Mouse (Mus musculus) intestine, embryonic 14.5 days (tissue): ENCODE measurements at regions not wholly inside any gene's neighbourhood (a gene's known extent, or its start where the extent isn't known, plus 50 kb on each side); places are given as distances from the start of the nearest gene placed in this dataset.
"Not testable (repeated sequence)": the region's sequence is repeated elsewhere in the genome, so short reads cannot be mapped to it uniquely, and the experiment has no call there.

Source experiments
- ATAC-seq: fragments of 200-750 bp; cut with Nextera tagmentation; replicated peaks from 2 replicates; pipeline ENCODE4 v1.8.0; 2017; ENCODE audit warnings: low read depth, moderate number of reproducible peaks, moderate TSS enrichment, moderate library complexity; ENCODE audit not compliant: low FRiP score, low TSS enrichment
- DNase-seq: peaks from one replicate; pipeline ENCODE4 v3.0.0-alpha.2; 2018; ENCODE audit warnings: low spot score
- H3K27ac ChIP-seq: fragments of 300-500 bp; sonication (generic); 2 replicates; pipeline ENCODE4 v1.5.1; 2014; ENCODE audit warnings: low read depth, mild to moderate bottlenecking, control low read depth
- H3K27me3 ChIP-seq: fragments of 300-500 bp; sonication (generic); replicated peaks from 2 replicates; pipeline ENCODE4 v1.6.1; 2014; ENCODE audit warnings: low read length, control low read depth; ENCODE audit not compliant: control insufficient read depth, insufficient read depth
- H3K36me3 ChIP-seq: fragments of 300-500 bp; sonication (generic); 2 replicates; pipeline ENCODE4 v1.6.1; 2014; ENCODE audit warnings: low read length, control low read depth; ENCODE audit not compliant: control insufficient read depth, insufficient read depth
- H3K4me1 ChIP-seq: fragments of 300-500 bp; sonication (generic); replicated peaks from 2 replicates; pipeline ENCODE4 v1.6.1; 2014; ENCODE audit warnings: low read length, control low read depth, mixed read lengths; ENCODE audit not compliant: control insufficient read depth, insufficient read depth
- H3K4me2 ChIP-seq: fragments of 300-500 bp; sonication (generic); 2 replicates; pipeline ENCODE4 v1.6.1; 2014; ENCODE audit warnings: low read length
- H3K4me3 ChIP-seq: fragments of 300-500 bp; sonication (generic); 2 replicates; pipeline ENCODE4 v1.5.1; 2014; ENCODE audit warnings: low read depth, low read length, control low read depth, mixed read lengths
- H3K9ac ChIP-seq: fragments of 300-500 bp; sonication (generic); 2 replicates; pipeline ENCODE4 v1.6.1; 2014; ENCODE audit warnings: mild to moderate bottlenecking, low read length
- H3K9me3 ChIP-seq: fragments of 300-500 bp; sonication (generic); 2 replicates; pipeline ENCODE4 v1.6.1; 2016; ENCODE audit warnings: low read length, control low read depth; ENCODE audit not compliant: control insufficient read depth
- WGBS: fragments of 180-500 bp; shearing (Covaris S2); extraction: QIAGEN DNeasy Blood & Tissue Kit; methylation state at CpG from one replicate; pipeline ENCODE4 v1.1.7; 2014; 5-methylcytosine and 5-hydroxymethylcytosine counted together

DNA sequence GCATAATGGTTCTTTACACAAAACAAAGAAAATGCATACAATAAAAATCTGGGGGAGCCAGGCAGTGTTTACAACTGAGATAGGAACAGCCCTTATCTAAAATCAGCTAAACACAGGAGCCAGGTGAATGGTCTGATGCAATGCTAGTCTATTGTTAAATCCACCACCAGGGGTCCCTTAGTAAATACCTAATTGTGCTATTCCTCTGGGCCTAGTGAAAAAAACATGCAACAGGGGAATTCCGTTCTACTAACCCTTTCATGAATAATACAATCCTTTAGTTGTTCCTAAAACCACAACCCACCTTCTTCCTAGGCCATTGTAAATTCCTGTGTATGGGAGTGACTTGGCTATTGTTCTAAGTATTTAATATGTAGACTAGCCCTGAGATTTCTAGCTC lies 1486.2 kb downstream of the Zfp704 start:
- H3K27ac ChIP-seq, H3K9ac ChIP-seq, DNase-seq, H3K4me2 ChIP-seq, H3K27me3 ChIP-seq, H3K4me3 ChIP-seq, ATAC-seq, H3K4me1 ChIP-seq, H3K9me3 ChIP-seq, H3K36me3 ChIP-seq: not testable (repeated sequence)
- WGBS = 64% methylated on average over 1 of the region's 1 CpGs

DNA sequence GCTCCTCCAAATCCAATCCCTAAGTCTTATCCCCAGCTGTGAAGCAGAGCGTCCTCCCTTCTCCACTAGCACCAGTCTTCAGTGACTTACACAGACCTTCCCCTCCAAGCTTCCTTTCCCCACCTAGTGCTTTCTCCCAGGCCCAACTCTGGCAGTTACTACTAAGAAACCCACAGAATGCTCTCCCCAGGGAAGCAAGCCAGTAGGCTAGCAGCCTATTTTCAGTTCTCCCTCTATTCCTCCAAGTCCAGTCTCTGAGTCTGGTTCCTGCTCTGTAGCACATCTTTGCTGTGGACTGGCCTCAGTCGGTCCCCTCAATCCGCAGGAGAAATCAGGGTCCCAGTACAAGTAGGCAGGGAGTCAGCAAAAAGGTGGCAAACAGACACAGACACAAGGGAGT lies 1486.7 kb downstream of the Zfp704 start:
- no peaks in the 10 kb centered on the region for H3K36me3 ChIP-seq
- no peak overlapping the region for H3K27ac ChIP-seq
- no peak overlapping the region for H3K4me3 ChIP-seq
- no peaks in the 10 kb centered on the region for H3K9me3 ChIP-seq
- H3K4me1 ChIP-seq = no peaks in the 10 kb centered on the region
- H3K27me3 ChIP-seq = no peaks in the 10 kb centered on the region
- H3K4me2 ChIP-seq = no peak overlapping the region
- no peak for ATAC-seq
- WGBS = 73% methylated on average over 3 of the region's 3 CpGs
- DNase-seq = no peak
- H3K9ac ChIP-seq = no peak overlapping the region

DNA sequence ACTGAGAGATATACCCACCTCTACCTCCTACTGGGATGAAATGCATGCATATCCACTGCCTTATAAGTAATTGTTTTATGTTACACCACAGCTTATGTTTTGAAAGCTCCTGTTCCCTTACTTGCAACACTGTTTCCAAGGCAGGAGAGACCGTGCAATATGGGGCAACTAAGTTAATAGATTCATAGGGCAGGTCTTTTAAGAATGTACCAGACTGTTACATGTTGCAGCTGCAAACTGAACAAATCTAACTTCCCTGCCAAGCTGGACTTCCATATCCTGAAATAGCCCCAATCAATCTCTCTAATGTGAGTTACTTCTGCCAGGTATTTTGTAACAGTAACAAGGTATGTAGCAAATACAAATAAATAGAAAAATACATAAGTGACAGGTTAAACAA lies 1478.0 kb upstream of the 1700008P02Rik start:
- WGBS = 73% methylated on average over 1 of the region's 1 CpGs
- Histone ChIP-seq H3K4me1 (no peaks in the 10 kb centered on the region), H3K36me3 (no peaks in the 10 kb centered on the region), H3K4me2 (no peak overlapping the region), H3K27ac (no peak overlapping the region), H3K9me3 (no peaks in the 10 kb centered on the region), H3K27me3 (no peaks in the 10 kb centered on the region), H3K9ac (no peak overlapping the region), H3K4me3 (no peak overlapping the region)
- no peak for ATAC-seq
- no peak for DNase-seq

DNA sequence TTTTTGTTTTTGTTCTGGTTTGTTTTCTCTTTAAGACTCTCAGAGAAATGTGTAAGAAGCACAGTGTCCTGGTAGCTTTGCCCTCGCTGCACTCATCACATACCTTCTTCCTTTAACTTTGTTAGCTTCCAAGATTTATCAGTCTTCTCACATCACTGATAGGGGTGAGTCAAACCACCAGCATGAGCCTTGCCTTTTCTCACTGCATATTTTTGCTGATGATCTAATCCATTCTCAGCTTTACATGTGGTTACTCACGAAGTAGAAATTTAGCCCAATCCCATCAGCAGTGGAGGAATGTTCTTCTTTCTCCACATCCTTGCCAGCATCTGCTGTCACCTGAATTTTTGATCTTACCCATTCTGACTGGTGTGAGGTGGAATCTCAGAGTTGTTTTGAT lies 1464.5 kb upstream of the 1700008P02Rik start:
- Histone ChIP-seq H3K9me3 (no peaks in the 10 kb centered on the region), H3K4me2 (no peak overlapping the region), H3K36me3 (no peaks in the 10 kb centered on the region), H3K9ac (no peak overlapping the region), H3K4me1 (no peaks in the 10 kb centered on the region), H3K27ac (no peak overlapping the region), H3K4me3 (no peak overlapping the region), H3K27me3 (no peaks in the 10 kb centered on the region)
- no peak for DNase-seq
- 68% methylated on average over 2 of the region's 2 CpGs for WGBS
- ATAC-seq = no peak

DNA sequence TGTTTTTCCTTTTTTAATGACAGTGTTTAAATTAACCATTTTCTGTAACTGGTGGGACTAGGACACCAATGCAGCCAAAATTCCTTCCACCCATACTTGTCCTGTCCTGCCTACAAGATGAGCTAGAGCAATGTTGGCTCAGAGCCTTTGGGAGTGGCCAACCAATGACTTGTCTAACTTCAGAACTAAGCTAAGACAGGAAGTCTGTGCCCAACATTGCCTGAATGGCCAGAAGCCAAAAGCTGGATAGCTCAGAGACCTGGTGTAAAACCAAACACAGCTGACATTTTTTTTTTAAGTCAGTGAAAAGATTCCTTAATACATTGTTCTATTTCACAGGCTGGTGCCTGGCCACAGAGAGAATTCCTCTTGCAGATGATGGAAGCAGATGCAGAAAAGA lies 1433.5 kb upstream of the 1700008P02Rik start:
- ATAC-seq = no peak

DNA sequence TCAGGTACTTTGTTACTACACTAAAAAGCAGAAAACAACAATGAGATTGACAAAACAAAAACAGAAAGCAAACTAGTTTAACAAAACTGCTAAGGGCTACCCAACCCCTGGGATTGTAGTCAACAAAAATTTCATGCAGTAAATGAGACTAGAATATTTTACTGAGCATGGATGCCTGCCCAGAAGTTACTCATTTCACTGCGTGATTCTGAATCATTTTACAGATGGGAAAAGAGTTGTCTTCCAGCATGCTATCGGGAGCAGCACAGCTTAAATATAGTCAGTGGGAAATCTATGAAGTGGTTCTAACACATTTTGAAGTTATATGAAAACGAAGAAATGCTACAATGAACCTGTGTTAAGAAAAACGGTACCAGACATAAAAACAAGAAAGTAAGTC lies 1430.9 kb upstream of the 1700008P02Rik start:
- 86% methylated on average over 4 of the region's 4 CpGs for WGBS
- H3K9ac ChIP-seq = no peak overlapping the region

More for the DNA sequence above, 1433.5 kb upstream of the 1700008P02Rik start:
- Histone ChIP-seq H3K36me3 (no peaks in the 10 kb centered on the region), H3K9me3 (no peaks in the 10 kb centered on the region), H3K4me3 (no peak overlapping the region), H3K4me1 (no peaks in the 10 kb centered on the region), H3K27me3 (no peaks in the 10 kb centered on the region), H3K4me2 (no peak overlapping the region), H3K27ac (no peak overlapping the region), H3K9ac (no peak overlapping the region)
- no peak for DNase-seq

DNA sequence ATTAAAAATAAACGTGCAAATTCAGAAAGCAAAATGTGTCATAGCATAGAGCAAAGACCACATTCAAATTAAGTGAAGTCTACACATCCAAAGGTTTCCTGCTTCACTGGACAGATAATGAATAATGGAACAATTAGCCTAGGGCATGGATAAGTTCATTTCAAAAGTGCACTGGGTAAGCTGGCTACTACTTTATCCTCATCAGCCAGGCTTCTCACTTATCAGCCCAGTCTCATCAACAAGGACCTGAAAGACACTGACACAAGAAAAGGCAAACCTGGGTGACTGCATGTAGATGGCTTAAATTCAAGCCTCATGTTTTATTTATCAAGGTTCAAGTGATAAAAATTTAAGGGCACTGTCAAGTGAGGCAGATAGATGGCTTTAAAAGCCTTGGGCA lies 1429.5 kb upstream of the 1700008P02Rik start:
- Histone ChIP-seq H3K4me1 (no peaks in the 10 kb centered on the region), H3K9ac (no peak overlapping the region), H3K4me2 (no peak overlapping the region), H3K27ac (no peak overlapping the region), H3K4me3 (no peak overlapping the region), H3K36me3 (no peaks in the 10 kb centered on the region), H3K27me3 (no peaks in the 10 kb centered on the region), H3K9me3 (no peaks in the 10 kb centered on the region)
- WGBS = 80% methylated on average over 1 of the region's 1 CpGs
- no peak for DNase-seq
- ATAC-seq = no peak

More for the DNA sequence above, 1430.9 kb upstream of the 1700008P02Rik start:
- H3K9me3 ChIP-seq = no peaks in the 10 kb centered on the region
- no peaks in the 10 kb centered on the region for H3K27me3 ChIP-seq
- H3K4me1 ChIP-seq = no peaks in the 10 kb centered on the region
- H3K4me3 ChIP-seq = no peak overlapping the region
- DNase-seq = no peak
- no peak overlapping the region for H3K4me2 ChIP-seq
- no peak for ATAC-seq
- no peak overlapping the region for H3K27ac ChIP-seq
- no peaks in the 10 kb centered on the region for H3K36me3 ChIP-seq

DNA sequence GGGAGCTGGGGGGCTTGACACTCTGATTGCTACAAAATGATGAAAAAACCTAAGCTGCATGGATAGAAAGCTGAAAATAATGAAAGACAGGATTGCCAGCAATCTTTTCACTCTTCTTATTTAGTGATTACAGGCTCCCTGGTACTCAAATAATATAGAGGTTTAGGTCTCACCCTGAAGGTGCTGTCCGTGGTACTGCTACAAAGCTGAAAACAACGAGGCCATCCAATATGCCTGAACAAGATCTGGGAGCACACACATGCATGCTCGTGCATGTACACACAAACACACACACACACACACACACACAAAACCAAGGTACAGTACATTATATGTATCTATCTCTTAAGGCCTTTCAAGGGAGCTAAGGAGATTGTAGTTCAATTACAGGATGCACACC lies 1426.1 kb upstream of the 1700008P02Rik start:
- Histone ChIP-seq H3K9ac (no peak overlapping the region), H3K9me3 (no peaks in the 10 kb centered on the region), H3K36me3 (no peaks in the 10 kb centered on the region), H3K4me2 (no peak overlapping the region), H3K27ac (no peak overlapping the region), H3K27me3 (no peaks in the 10 kb centered on the region), H3K4me1 (no peaks in the 10 kb centered on the region), H3K4me3 (no peak overlapping the region)
- 56% methylated on average over 3 of the region's 3 CpGs for WGBS
- DNase-seq (peak; percentile 54), ATAC-seq (no peak)

DNA sequence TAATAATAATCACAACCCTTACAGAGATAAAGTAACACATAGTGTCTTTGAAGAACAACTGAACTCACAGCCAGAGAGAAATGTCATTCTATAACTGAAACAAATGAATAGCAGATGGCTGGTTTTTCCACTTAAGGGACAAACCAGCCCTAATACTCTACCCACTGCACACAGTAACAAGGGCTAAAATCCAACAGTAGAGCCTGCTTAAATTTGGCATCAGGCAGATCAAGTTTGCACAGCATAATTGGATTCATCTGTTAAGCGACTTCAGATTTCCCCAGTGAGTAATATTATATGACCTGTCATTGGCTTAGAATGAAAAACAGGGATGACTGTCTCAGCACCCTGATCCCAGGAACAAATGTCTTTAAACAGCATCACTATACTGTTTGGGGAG lies 1416.5 kb upstream of the 1700008P02Rik start:
- Histone ChIP-seq H3K36me3 (no peaks in the 10 kb centered on the region), H3K4me1 (no peaks in the 10 kb centered on the region), H3K9me3 (no peaks in the 10 kb centered on the region), H3K9ac (no peak overlapping the region), H3K27ac (no peak overlapping the region), H3K27me3 (no peaks in the 10 kb centered on the region), H3K4me3 (no peak overlapping the region), H3K4me2 (no peak overlapping the region)
- ATAC-seq = no peak
- 64% methylated on average over 1 of the region's 1 CpGs for WGBS
- no peak for DNase-seq
